Mouse (Mus musculus): ENCODE results near the gene Ehbp1. TPM values are rescaled to one million over a fixed set of nuclear protein-coding genes. Genes with fewer than 3 reads are reported as not detected.

Ehbp1 gene
- polyA plus RNA-seq, 1 experiment: 29.1 TPM

- H3K4me1 ChIP-seq (ENCODE audit: control insufficient read depth, insufficient read depth, low read length): no peaks in the 10 kb centered on the region
- H3K27ac ChIP-seq (ENCODE audit: insufficient read depth, low read length): no peak overlapping the region; the same call in 1 of the 2 replicates
- peaks cover 9% of the 10 kb centered on the region for H3K27me3 ChIP-seq (ENCODE audit: control insufficient read depth, insufficient read depth, low read length, poor library complexity, severe bottlenecking)
- H3K9ac ChIP-seq (ENCODE audit: low read depth, poor library complexity, severe bottlenecking): no peak overlapping the region
- no peaks in the 10 kb centered on the region; the same call in 1 of the 2 replicates for H3K9me3 ChIP-seq (replicated peaks; ENCODE audit: control insufficient read depth, insufficient read depth, low read length, poor library complexity, severe bottlenecking)
- H3K36me3 ChIP-seq (ENCODE audit: control insufficient read depth, insufficient read depth, low read length, poor library complexity, severe bottlenecking): no peaks in the 10 kb centered on the region
- TF ChIP-seq CTCF (IDR thresholded peaks at IDR 0.05; ENCODE audit: low read depth, low read length) (no peak), POLR2A (IDR thresholded peaks at IDR 0.05; ENCODE audit: insufficient read depth, low read length) (no peak), EP300 (IDR thresholded peaks at IDR 0.05; ENCODE audit: insufficient read depth, low read depth, low read length) (peak; percentile 81)
- no peak overlapping the region for H3K4me3 ChIP-seq (ENCODE audit: low read depth, low read length)
Observed at GRCm38 (mm10) chr11:21988398-21988946, 353.6 kb downstream of the Ehbp1 start.

DNA sequence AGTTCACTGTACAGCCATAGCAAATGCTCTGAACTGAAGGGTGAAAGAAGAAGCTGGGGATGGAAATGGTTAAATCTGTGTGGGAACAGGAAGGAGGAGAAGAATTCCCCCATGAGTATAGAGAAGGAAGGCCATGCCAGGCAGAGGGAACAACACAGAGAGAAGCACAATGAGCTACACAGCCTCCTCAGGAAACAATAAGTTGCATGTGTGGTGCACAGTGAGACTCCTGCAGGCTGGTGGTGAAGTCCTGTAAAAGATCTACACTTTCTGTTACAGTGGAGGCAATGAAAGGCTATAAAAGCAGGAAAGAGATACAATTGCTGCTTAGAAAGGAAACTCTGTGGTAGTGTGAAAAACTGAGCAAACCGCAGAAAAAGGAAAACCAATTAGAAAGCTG, 357.0 kb downstream of the Ehbp1 start:
- Histone ChIP-seq H3K9ac (ENCODE audit: low read depth, poor library complexity, severe bottlenecking) (no peak overlapping the region), H3K27ac (ENCODE audit: insufficient read depth, low read length) (no peak overlapping the region), H3K4me3 (ENCODE audit: low read depth, low read length) (no peak overlapping the region), H3K9me3 (replicated peaks; ENCODE audit: control insufficient read depth, insufficient read depth, low read length, poor library complexity, severe bottlenecking) (peaks cover 9% of the 10 kb centered on the region), H3K36me3 (ENCODE audit: control insufficient read depth, insufficient read depth, low read length, poor library complexity, severe bottlenecking) (no peaks in the 10 kb centered on the region), H3K27me3 (ENCODE audit: control insufficient read depth, insufficient read depth, low read length, poor library complexity, severe bottlenecking) (no peaks in the 10 kb centered on the region; the same call in 1 of the 2 replicates), H3K4me1 (ENCODE audit: control insufficient read depth, insufficient read depth, low read length) (no peaks in the 10 kb centered on the region)
- TF ChIP-seq CTCF (IDR thresholded peaks at IDR 0.05; ENCODE audit: low read depth, low read length): no peak
- no peak for TF ChIP-seq POLR2A (IDR thresholded peaks at IDR 0.05; ENCODE audit: insufficient read depth, low read length)
- no peak for TF ChIP-seq EP300 (IDR thresholded peaks at IDR 0.05; ENCODE audit: insufficient read depth, low read depth, low read length)

- TF ChIP-seq CTCF (IDR thresholded peaks at IDR 0.05; ENCODE audit: low read depth, low read length): peak; percentile 63
- TF ChIP-seq POLR2A (IDR thresholded peaks at IDR 0.05; ENCODE audit: insufficient read depth, low read length): no peak
- no peak overlapping the region for H3K4me3 ChIP-seq (ENCODE audit: low read depth, low read length)
- H3K27me3 ChIP-seq (ENCODE audit: control insufficient read depth, insufficient read depth, low read length, poor library complexity, severe bottlenecking): no peaks in the 10 kb centered on the region
- no peak overlapping the region for H3K9ac ChIP-seq (ENCODE audit: low read depth, poor library complexity, severe bottlenecking)
- H3K4me1 ChIP-seq (ENCODE audit: control insufficient read depth, insufficient read depth, low read length): no peaks in the 10 kb centered on the region
- no peaks in the 10 kb centered on the region for H3K36me3 ChIP-seq (ENCODE audit: control insufficient read depth, insufficient read depth, low read length, poor library complexity, severe bottlenecking)
- H3K27ac ChIP-seq (ENCODE audit: insufficient read depth, low read length): no peak overlapping the region
- 0 out of 2 replicates have a peak, but pooled peaks cover 5% of the 10 kb centered on the region for H3K9me3 ChIP-seq (replicated peaks; ENCODE audit: control insufficient read depth, insufficient read depth, low read length, poor library complexity, severe bottlenecking)
Observed at GRCm38 (mm10) chr11:21974005-21974531, 368.0 kb downstream of the Ehbp1 start.

DNA sequence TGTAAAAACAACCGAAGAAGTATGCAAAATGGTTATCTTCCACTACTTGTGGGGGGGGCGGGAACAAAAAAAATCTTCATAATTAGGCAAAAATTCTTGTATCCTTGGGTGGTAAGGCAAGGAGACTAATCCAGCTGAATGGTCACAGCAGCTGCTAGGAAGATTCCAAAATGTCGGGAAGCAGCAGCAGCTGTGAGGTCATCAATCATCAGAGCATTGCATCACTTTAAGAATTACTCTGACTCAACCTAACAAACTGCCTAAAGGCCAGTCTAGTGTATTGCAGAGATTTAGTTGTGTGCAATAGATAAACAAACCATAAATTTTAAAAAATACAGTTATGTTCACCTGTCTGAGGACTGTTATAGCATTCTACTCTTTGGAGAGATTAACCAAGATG, 368.5 kb downstream of the Ehbp1 start:
- TF ChIP-seq EP300 (IDR thresholded peaks at IDR 0.05; ENCODE audit: insufficient read depth, low read depth, low read length) (no peak), CTCF (IDR thresholded peaks at IDR 0.05; ENCODE audit: low read depth, low read length) (no peak), POLR2A (IDR thresholded peaks at IDR 0.05; ENCODE audit: insufficient read depth, low read length) (no peak)
- Histone ChIP-seq H3K27ac (ENCODE audit: insufficient read depth, low read length) (no peak overlapping the region), H3K9me3 (replicated peaks; ENCODE audit: control insufficient read depth, insufficient read depth, low read length, poor library complexity, severe bottlenecking) (0 out of 2 replicates have a peak, but pooled peaks cover 5% of the 10 kb centered on the region), H3K27me3 (ENCODE audit: control insufficient read depth, insufficient read depth, low read length, poor library complexity, severe bottlenecking) (no peaks in the 10 kb centered on the region), H3K4me1 (ENCODE audit: control insufficient read depth, insufficient read depth, low read length) (no peaks in the 10 kb centered on the region), H3K4me3 (ENCODE audit: low read depth, low read length) (no peak overlapping the region), H3K9ac (ENCODE audit: low read depth, poor library complexity, severe bottlenecking) (no peak overlapping the region), H3K36me3 (ENCODE audit: control insufficient read depth, insufficient read depth, low read length, poor library complexity, severe bottlenecking) (no peaks in the 10 kb centered on the region)

GRCm38 (mm10) chr11:21968922-21969321, 373.2 kb downstream of the Ehbp1 start:
- H3K27ac ChIP-seq (ENCODE audit: insufficient read depth, low read length): no peak overlapping the region
- TF ChIP-seq CTCF (IDR thresholded peaks at IDR 0.05; ENCODE audit: low read depth, low read length) (no peak), POLR2A (IDR thresholded peaks at IDR 0.05; ENCODE audit: insufficient read depth, low read length) (no peak), EP300 (IDR thresholded peaks at IDR 0.05; ENCODE audit: insufficient read depth, low read depth, low read length) (no peak)

More at GRCm38 (mm10) chr11:21968922-21969321, 373.2 kb downstream of the Ehbp1 start:
- H3K36me3 ChIP-seq (ENCODE audit: control insufficient read depth, insufficient read depth, low read length, poor library complexity, severe bottlenecking): no peaks in the 10 kb centered on the region
- H3K27me3 ChIP-seq (ENCODE audit: control insufficient read depth, insufficient read depth, low read length, poor library complexity, severe bottlenecking): no peaks in the 10 kb centered on the region
- no peaks in the 10 kb centered on the region for H3K4me1 ChIP-seq (ENCODE audit: control insufficient read depth, insufficient read depth, low read length)
- no peak overlapping the region for H3K9ac ChIP-seq (ENCODE audit: low read depth, poor library complexity, severe bottlenecking)
- no peak overlapping the region for H3K4me3 ChIP-seq (ENCODE audit: low read depth, low read length)
- 0 out of 2 replicates have a peak, but pooled peaks cover 5% of the 10 kb centered on the region for H3K9me3 ChIP-seq (replicated peaks; ENCODE audit: control insufficient read depth, insufficient read depth, low read length, poor library complexity, severe bottlenecking)

Other genes with a start within 250 kb of the Ehbp1 start
- 4.1 and 5.6 TPM in 2 replicates for gene Tmem17, start 169.8 kb upstream of the Ehbp1 start, polyA plus RNA-seq (2011; ENCODE audit: insufficient read depth, insufficient read length, low read depth, missing spikeins)